Mouse (Mus musculus): ENCODE measurements around the gene Mid1.
"Not testable (repeated sequence)": the region's sequence is repeated elsewhere in the genome, so short reads cannot be mapped to it uniquely, and the experiment has no call there.

Gene Mid1

GRCm38 (mm10) chrX:169892100-169892499 is 207.1 kb downstream of the Mid1 start:
- no peak for DNase-seq

GRCm38 (mm10) chrX:169892631-169893030 is 207.6 kb downstream of the Mid1 start:
- no peak for DNase-seq

GRCm38 (mm10) chrX:169899227-169899950 is 214.4 kb downstream of the Mid1 start:
- DNase-seq: no peak

GRCm38 (mm10) chrX:169902860-169903259 is 217.9 kb downstream of the Mid1 start:
- DNase-seq: no peak

- DNase-seq: no peak
Observed at GRCm38 (mm10) chrX:169903656-169904055, 218.7 kb downstream of the Mid1 start.

GRCm38 (mm10) chrX:169906054-169906508 is 221.1 kb downstream of the Mid1 start:
- peak; percentile 23 for DNase-seq

- DNase-seq: no peak
Observed at GRCm38 (mm10) chrX:169909898-169910297, 224.9 kb downstream of the Mid1 start.

- DNase-seq: peak; percentile 37
Observed at GRCm38 (mm10) chrX:169915738-169916137, 230.7 kb downstream of the Mid1 start.

GRCm38 (mm10) chrX:169922541-169922940 is 237.5 kb downstream of the Mid1 start:
- no peak for DNase-seq

GRCm38 (mm10) chrX:169923417-169923816 is 238.4 kb downstream of the Mid1 start:
- DNase-seq: no peak

GRCm38 (mm10) chrX:169925600-169925999 is 240.6 kb downstream of the Mid1 start:
- no peak for DNase-seq

GRCm38 (mm10) chrX:169927110-169927817 is 242.3 kb downstream of the Mid1 start:
- DNase-seq: no peak

GRCm38 (mm10) chrX:169930868-169931267 is 245.9 kb downstream of the Mid1 start:
- no peak for DNase-seq

- no peak for DNase-seq
Observed at GRCm38 (mm10) chrX:169933228-169933627, 248.2 kb downstream of the Mid1 start.

- no peak for DNase-seq
Observed at GRCm38 (mm10) chrX:169937119-169937719, 252.2 kb downstream of the Mid1 start.

- no peak for DNase-seq
Observed at GRCm38 (mm10) chrX:169940531-169940930, 255.5 kb downstream of the Mid1 start.

GRCm38 (mm10) chrX:169950596-169950995 is 265.6 kb downstream of the Mid1 start:
- DNase-seq: no peak

GRCm38 (mm10) chrX:169969337-169969736 is 284.3 kb downstream of the Mid1 start:
- DNase-seq: no peak

- not testable (repeated sequence) for DNase-seq
Observed at GRCm38 (mm10) chrX:169969765-169970164, 284.8 kb downstream of the Mid1 start.

- DNase-seq: not testable (repeated sequence)
Observed at GRCm38 (mm10) chrX:169970546-169970945, 285.5 kb downstream of the Mid1 start.

- DNase-seq: not testable (repeated sequence)
Observed at GRCm38 (mm10) chrX:169971562-169971961, 286.6 kb downstream of the Mid1 start.

- DNase-seq: not testable (repeated sequence)
Observed at GRCm38 (mm10) chrX:169972131-169972530, 287.1 kb downstream of the Mid1 start.

- DNase-seq: peak; percentile 18
Observed at GRCm38 (mm10) chrX:169972791-169973494, 287.9 kb downstream of the Mid1 start.
